Mouse (Mus musculus): ENCODE measurements around the gene Plscr1. TPM values are rescaled to one million over a fixed set of nuclear protein-coding genes. Genes with fewer than 3 reads are reported as not detected.

The Plscr1 gene
- total RNA-seq, 2 experiments from 2014 or later: 9.6 to 10.8 TPM

DNA sequence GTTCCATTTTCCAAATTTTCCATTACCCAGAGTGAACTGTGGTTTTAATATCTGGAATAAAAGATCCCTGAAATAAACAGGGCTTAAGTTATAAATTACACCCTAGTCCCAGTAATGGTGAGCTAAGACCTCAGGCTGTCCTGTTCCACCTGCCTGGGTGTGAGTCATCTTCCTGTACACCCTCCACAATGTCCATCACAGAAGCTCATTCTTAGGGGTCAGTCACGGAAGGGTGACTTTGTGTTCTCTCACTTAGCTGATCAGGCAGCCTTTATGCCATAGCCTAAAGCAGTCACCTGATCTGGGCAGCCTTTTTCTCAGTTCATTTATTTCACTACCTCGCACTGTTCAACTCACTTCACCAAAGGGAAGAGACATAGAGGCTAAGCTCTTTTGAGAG is 42.6 kb downstream of the Plscr1 start:
- intact Hi-C loops (cut with DNase I): no loop called here
- no peak for DNase-seq (ENCODE audit: low spot score)

DNA sequence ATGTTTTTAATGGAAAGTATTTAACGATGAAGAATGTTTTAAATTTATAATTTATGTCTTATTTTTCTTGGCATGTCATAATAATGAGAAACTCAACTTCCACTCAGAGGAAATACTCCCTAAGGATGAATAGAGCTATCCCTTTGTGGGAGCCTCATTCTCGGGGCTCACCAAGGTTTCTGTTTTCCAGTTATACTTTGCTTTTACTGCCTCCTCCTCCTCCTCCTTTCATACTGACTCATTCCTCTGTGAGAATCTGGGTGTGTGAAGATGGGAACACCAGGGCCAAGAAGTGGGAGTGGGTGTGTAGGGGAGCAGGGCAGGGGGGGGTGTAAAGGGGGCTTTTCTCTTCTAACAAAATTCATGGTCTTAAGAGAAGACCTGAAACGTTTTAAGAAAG is 43.4 kb downstream of the Plscr1 start:
- intact Hi-C loops (cut with DNase I): no loop called here
- no peak for DNase-seq (ENCODE audit: low spot score)

DNA sequence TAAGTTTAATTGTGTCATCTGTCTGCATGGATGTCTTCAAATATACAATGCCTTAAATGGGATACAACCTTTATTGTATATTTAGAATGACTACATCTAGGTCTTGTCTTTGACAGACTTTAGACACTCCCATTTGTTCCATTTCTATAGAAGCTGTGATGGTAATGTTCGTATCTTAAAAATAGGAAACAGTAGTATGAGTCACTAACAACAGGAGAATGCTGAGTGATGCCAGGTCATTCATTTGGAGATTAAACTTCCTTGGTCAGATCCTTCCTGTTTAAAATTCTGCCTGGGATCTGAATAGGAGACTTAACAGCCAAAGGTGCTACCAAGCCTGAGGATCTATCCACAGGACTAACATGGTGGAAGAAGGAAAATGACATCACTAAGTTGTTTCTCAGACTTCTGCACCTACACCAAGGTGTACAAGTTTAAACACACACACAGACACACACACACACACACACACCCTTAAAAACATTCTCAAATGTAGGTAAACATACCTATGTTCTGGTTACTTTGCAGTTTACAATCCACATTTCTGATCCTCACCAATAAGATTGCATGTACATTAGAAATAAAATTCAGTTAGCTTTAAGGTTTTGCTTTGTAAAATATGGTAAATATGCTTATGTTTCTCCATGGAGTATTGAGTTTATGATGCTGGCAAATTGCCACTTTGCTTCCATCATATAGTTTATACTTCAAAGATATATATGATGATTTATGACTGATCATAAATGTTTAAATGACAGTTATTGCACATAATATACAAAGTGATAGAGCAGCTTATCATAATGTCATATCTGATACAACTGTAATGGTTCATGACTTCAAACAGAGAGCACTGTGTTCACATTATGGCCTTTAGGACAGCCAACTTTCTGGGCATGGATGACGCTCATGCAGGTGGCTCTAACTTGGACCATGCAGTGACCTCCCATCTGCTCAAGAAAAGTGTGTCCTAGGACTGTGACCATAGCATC is 44.3 kb downstream of the Plscr1 start:
- intact Hi-C loops (cut with DNase I): no loop called here
- no peak for DNase-seq (ENCODE audit: low spot score)

DNA sequence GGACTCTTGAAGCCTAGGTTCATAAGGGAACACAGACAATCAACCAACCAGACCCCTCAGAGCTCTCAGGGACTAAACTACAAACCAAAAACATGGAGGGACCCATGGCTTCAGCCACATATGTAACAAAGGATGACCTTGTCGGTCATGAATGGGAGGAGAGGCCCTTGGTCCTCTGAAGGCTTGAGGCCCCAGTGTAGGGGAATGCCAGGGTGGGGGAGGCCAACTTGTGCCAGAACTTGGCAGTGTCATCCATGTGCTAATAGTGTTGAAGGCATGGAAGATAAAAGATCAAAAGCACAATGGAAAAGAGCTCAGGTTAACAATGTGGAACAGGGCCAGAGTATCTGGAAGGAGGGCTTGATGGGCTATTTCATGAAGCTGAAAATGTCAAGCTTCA is 48.7 kb downstream of the Plscr1 start:
- intact Hi-C loops (cut with DNase I): no loop called here
- DNase-seq (ENCODE audit: low spot score): no peak

DNA sequence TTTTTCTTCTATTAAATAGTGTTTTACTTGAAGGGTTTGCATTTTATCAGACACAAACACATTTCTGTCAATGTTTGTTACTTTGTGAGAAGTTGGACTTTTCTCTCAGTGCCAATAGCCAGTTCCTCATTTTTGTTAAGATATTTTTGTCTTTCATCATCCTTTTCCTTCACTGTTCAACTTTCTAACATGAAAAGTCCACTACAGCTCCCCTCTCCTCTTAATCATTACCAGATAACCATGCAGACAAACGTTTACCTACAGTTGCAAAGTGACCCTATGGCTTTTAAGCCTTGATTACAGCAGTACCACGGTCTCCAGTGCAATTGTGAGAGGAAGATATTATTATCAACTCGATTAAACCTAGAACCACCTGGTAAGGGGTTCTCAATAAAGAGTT is 51.7 kb downstream of the Plscr1 start:
- no peak for DNase-seq (ENCODE audit: low spot score)
- intact Hi-C loops (cut with DNase I): no loop called here

DNA sequence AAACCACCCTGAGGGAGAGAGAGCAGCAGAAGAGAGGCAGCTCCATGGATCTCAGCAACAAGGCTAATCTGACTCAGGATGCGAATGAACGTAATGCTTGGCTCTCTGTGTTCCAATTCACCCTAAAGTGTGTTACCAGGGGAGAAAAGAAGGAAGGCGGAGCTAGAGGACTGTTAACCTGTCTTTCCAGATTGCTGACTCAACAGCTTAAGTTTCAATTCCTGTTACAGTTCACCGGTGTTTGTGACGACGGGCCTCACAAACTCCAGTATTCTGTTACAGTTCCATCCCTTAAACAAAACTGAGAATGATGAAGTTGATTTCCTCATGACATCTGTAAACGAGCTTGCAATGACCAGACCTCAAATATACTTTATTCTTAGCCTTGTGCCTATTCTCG is 55.5 kb downstream of the Plscr1 start:
- intact Hi-C loops (cut with DNase I): no loop called here
- no peak for DNase-seq (ENCODE audit: low spot score)

DNA sequence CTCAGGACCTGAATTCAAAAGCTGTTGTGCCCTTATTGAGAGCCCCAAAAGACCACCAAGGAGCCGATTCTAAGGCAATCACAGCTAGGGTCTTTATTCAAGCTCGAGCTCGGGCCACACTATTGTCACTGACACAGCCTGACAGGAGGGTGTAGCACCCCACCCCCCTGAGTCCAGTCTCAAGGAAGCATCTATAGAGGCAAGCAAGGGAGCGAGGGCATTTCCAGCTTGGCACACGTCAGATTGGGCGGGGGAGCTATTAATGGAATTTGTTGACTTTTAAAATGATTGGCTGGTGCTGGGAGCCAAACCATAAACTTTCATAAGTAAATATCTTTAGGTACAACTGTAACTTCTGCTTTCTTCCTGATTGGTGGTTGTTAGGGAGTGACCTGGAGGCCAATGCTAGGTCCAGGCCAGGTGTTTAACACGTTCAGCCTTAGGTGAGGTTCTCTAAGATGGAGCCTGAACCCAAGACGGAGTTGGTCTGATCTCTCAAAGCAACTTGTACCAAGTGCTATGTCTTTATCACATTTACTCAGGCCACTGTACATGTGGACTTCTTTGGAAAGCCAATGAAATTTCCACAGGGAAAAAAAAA is 56.2 kb downstream of the Plscr1 start:
- DNase-seq (ENCODE audit: low spot score): no peak
- intact Hi-C loops (cut with DNase I): no loop called here

DNA sequence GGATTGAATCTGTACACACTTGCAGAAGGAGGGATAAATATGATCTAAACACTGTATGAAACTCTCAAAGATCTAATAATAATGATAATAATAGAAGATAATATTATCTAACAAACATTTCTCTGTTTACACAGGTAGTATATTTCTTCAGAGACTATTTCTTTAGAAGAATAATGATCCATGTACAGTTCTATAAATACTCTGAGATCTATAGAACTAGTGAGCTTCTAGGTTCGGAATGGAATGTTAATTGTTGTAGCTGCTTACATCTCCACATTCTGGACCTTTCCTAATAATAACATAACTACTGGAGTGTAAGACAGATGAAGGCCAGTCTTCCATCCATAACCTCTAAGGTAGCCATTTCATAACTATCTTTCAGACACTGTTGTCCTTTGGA is 59.5 kb downstream of the Plscr1 start, which contains the start of gene 1700057G04Rik:
1700057G04Rik (plus strand) TSS at position 301 of the 400 bp plus-strand sequence.
- DNase-seq (ENCODE audit: low spot score): no peak
- intact Hi-C loops (cut with DNase I): no loop called here

DNA sequence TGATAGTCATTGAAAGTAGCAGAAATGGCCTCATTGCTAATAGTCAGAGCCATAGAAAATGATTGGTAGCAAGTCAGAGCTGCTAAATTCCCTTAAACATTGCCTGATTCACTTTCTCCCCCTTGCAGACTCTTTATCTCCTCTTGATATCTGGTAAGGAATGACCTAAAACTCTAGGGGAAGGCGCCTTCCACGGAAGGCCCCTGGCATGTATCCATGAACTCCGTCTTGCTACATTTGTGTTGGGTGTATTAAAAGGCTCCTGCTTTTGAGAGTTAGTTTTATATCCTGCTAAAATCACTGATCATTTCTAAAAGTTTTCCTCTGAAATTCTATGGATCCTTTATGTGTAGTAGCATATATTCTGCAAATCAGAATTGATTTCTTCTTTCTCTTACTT is 67.2 kb downstream of the Plscr1 start:
- no peak for DNase-seq (ENCODE audit: low spot score)
- intact Hi-C loops (cut with DNase I): no loop called here

Small RNA genes lying within 50 kb of the gene (microRNA-seq; reads per million reads assigned to microRNA genes)
- not detected for gene Mir6386

Other genes with a start within 250 kb of the Plscr1 start
- gene Plscr5, start 56.8 kb upstream of the Plscr1 start, total RNA-seq (2021): not detected
- 10 to 100 TPM; 24.4 to 26.4 TPM for gene Plscr2, start 25.9 kb downstream of the Plscr1 start, total RNA-seq (2021)
- gene 1700057G04Rik, start 59.6 kb downstream of the Plscr1 start, total RNA-seq (2021): not detected
- gene Plscr4, start 207.6 kb downstream of the Plscr1 start, total RNA-seq (2021): 1 to 10 TPM; 6.2 to 8.5 TPM

All from heart, postnatal 25 days (tissue).